Mouse (Mus musculus): ENCODE measurements around the gene Mid1. TPM values are rescaled to one million over a fixed set of nuclear protein-coding genes. Genes with fewer than 3 reads are reported as not detected.
A peak's percentile ranks its signal among the peaks of the same experiment; 100 is the strongest.
"Not testable (repeated sequence)": the region's sequence is repeated elsewhere in the genome, so short reads cannot be mapped to it uniquely, and the experiment has no call there.

Gene Mid1
- polyA plus RNA-seq, 1 experiment from 2014 or later, result 16.8 TPM

GRCm38 (mm10) chrX:169997456-169997853, 312.5 kb downstream of the Mid1 start:
- 17% methylated on average over 31 of the region's 40 CpGs for WGBS
- DNase-seq (ENCODE audit: low spot score); H3K36me3 ChIP-seq; H3K4me1 ChIP-seq (replicated peaks); H3K27me3 ChIP-seq (ENCODE audit: insufficient read depth, poor library complexity, severe bottlenecking): not testable (repeated sequence)
- Histone ChIP-seq H3K27ac (peak overlapping the region; percentile 91), H3K4me3 (peak overlapping the region; percentile 51), H3K9me3 (peaks cover 19% of the 10 kb centered on the region)

- not testable (repeated sequence) for H3K4me1 ChIP-seq (replicated peaks); H3K27me3 ChIP-seq (ENCODE audit: insufficient read depth, poor library complexity, severe bottlenecking); H3K36me3 ChIP-seq
- peak overlapping the region; percentile 91 for H3K27ac ChIP-seq
- 15% methylated on average over 19 of the region's 37 CpGs for WGBS
- DNase-seq (ENCODE audit: low spot score), result peak; percentile 56
- H3K4me3 ChIP-seq, result peak overlapping the region; percentile 51
- peaks cover 19% of the 10 kb centered on the region for H3K9me3 ChIP-seq
These were observed 313.0 kb downstream of the Mid1 start for GRCm38 (mm10) chrX:169997854-169998456.

GRCm38 (mm10) chrX:169998559-169999219, 313.7 kb downstream of the Mid1 start:
- H3K4me3 ChIP-seq; H3K36me3 ChIP-seq; H3K27me3 ChIP-seq (ENCODE audit: insufficient read depth, poor library complexity, severe bottlenecking); DNase-seq (ENCODE audit: low spot score); H3K27ac ChIP-seq; H3K4me1 ChIP-seq (replicated peaks): not testable (repeated sequence)
- 17% methylated on average over 2 of the region's 4 CpGs for WGBS
- H3K9me3 ChIP-seq, result peaks cover 19% of the 10 kb centered on the region

- 34% methylated on average over 6 of the region's 11 CpGs for whole genome bisulfite sequencing
- DNase-seq (ENCODE audit: low spot score), result peak; percentile 6
- H3K9me3 ChIP-seq, result peaks cover 23% of the 10 kb centered on the region
- not testable (repeated sequence) for H3K36me3 ChIP-seq; H3K4me3 ChIP-seq; H3K27me3 ChIP-seq (ENCODE audit: insufficient read depth, poor library complexity, severe bottlenecking); H3K4me1 ChIP-seq (replicated peaks)
- peak overlapping the region; percentile 14; the same call in 1 of the 2 replicates for H3K27ac ChIP-seq
These were observed 314.4 kb downstream of the Mid1 start for GRCm38 (mm10) chrX:169999226-169999883.

GRCm38 (mm10) chrX:169999912-170000641, 315.1 kb downstream of the Mid1 start:
- DNase-seq (ENCODE audit: low spot score), result not testable (repeated sequence)

GRCm38 (mm10) chrX:170000642-170001387, 315.8 kb downstream of the Mid1 start:
- Histone ChIP-seq H3K9me3 (peaks cover 29% of the 10 kb centered on the region), H3K4me1 (replicated peaks) (peaks cover 11% of the 10 kb centered on the region), H3K27ac (peak overlapping the region; percentile 46)
- H3K36me3 ChIP-seq; H3K4me3 ChIP-seq; H3K27me3 ChIP-seq (ENCODE audit: insufficient read depth, poor library complexity, severe bottlenecking): not testable (repeated sequence)
- 36% methylated on average over 6 of the region's 6 CpGs for WGBS
- DNase-seq (ENCODE audit: low spot score), result peak; percentile 31

More at GRCm38 (mm10) chrX:169999912-170000641, 315.1 kb downstream of the Mid1 start:
- H3K9me3 ChIP-seq, result peaks cover 24% of the 10 kb centered on the region
- WGBS, result 0% methylated on average over 3 of the region's 3 CpGs
- H3K27ac ChIP-seq; H3K36me3 ChIP-seq; H3K27me3 ChIP-seq (ENCODE audit: insufficient read depth, poor library complexity, severe bottlenecking); H3K4me3 ChIP-seq; H3K4me1 ChIP-seq (replicated peaks): not testable (repeated sequence)

- H3K4me3 ChIP-seq; H3K36me3 ChIP-seq; H3K27me3 ChIP-seq (ENCODE audit: insufficient read depth, poor library complexity, severe bottlenecking); DNase-seq (ENCODE audit: low spot score): not testable (repeated sequence)
- peaks cover 30% of the 10 kb centered on the region for H3K9me3 ChIP-seq
- WGBS, result 42% methylated on average over 11 of the region's 12 CpGs
- peaks cover 11% of the 10 kb centered on the region for H3K4me1 ChIP-seq (replicated peaks)
- peak overlapping the region; percentile 46 for H3K27ac ChIP-seq
These were observed 316.3 kb downstream of the Mid1 start for GRCm38 (mm10) chrX:170001388-170001695.

- H3K36me3 ChIP-seq; H3K4me3 ChIP-seq; DNase-seq (ENCODE audit: low spot score); H3K27me3 ChIP-seq (ENCODE audit: insufficient read depth, poor library complexity, severe bottlenecking): not testable (repeated sequence)
- peak overlapping the region; percentile 42; the same call in 1 of the 2 replicates for H3K27ac ChIP-seq
- WGBS, result 36% methylated on average over 18 of the region's 18 CpGs
- H3K9me3 ChIP-seq, result peaks cover 36% of the 10 kb centered on the region
- peaks cover 20% of the 10 kb centered on the region for H3K4me1 ChIP-seq (replicated peaks)
These were observed 317.7 kb downstream of the Mid1 start for GRCm38 (mm10) chrX:170002510-170003197.

GRCm38 (mm10) chrX:170003536-170003935, 318.5 kb downstream of the Mid1 start:
- H3K4me3 ChIP-seq; H3K36me3 ChIP-seq; H3K27ac ChIP-seq; DNase-seq (ENCODE audit: low spot score); H3K27me3 ChIP-seq (ENCODE audit: insufficient read depth, poor library complexity, severe bottlenecking): not testable (repeated sequence)
- Histone ChIP-seq H3K4me1 (replicated peaks) (peaks cover 29% of the 10 kb centered on the region), H3K9me3 (peaks cover 44% of the 10 kb centered on the region)
- 36% methylated on average over 1 of the region's 1 CpGs for WGBS

GRCm38 (mm10) chrX:170004236-170004635, 319.2 kb downstream of the Mid1 start:
- H3K9me3 ChIP-seq, result peaks cover 48% of the 10 kb centered on the region
- not testable (repeated sequence) for H3K27me3 ChIP-seq (ENCODE audit: insufficient read depth, poor library complexity, severe bottlenecking); H3K4me3 ChIP-seq; H3K36me3 ChIP-seq
- peak overlapping the region; percentile 71 for H3K27ac ChIP-seq
- peaks cover 32% of the 10 kb centered on the region for H3K4me1 ChIP-seq (replicated peaks)
- DNase-seq (ENCODE audit: low spot score), result peak; percentile 49
- 45% methylated on average over 2 of the region's 2 CpGs for WGBS

- not testable (repeated sequence) for H3K36me3 ChIP-seq; H3K4me3 ChIP-seq; DNase-seq (ENCODE audit: low spot score); H3K27me3 ChIP-seq (ENCODE audit: insufficient read depth, poor library complexity, severe bottlenecking)
- H3K4me1 ChIP-seq (replicated peaks), result peaks cover 32% of the 10 kb centered on the region
- peak overlapping the region; percentile 66 for H3K27ac ChIP-seq
- peaks cover 53% of the 10 kb centered on the region for H3K9me3 ChIP-seq
- 25% methylated on average over 5 of the region's 5 CpGs for WGBS
These were observed 319.8 kb downstream of the Mid1 start for GRCm38 (mm10) chrX:170004793-170005192.

GRCm38 (mm10) chrX:170005194-170005593, 320.2 kb downstream of the Mid1 start:
- WGBS, result 22% methylated on average over 13 of the region's 13 CpGs
- H3K27me3 ChIP-seq (ENCODE audit: insufficient read depth, poor library complexity, severe bottlenecking); H3K4me3 ChIP-seq; H3K36me3 ChIP-seq: not testable (repeated sequence)
- Histone ChIP-seq H3K9me3 (peaks cover 56% of the 10 kb centered on the region), H3K27ac (peak overlapping the region; percentile 59; the same call in 1 of the 2 replicates), H3K4me1 (replicated peaks) (peaks cover 32% of the 10 kb centered on the region)
- peak; percentile 57 for DNase-seq (ENCODE audit: low spot score)
